Mouse (Mus musculus): Measurements from ENCODE around the gene Lypd6.

Lypd6 gene

GRCm38 (mm10) chr2:50066246-50066967, at the start of gene Lypd6:
Gene Lypd6 (plus strand): TSS chr2:50066429.
- in situ Hi-C loops (cut with MboI; ENCODE audit: low sequenced_read_pairs): no loop called here

- in situ Hi-C loops (cut with MboI; ENCODE audit: low sequenced_read_pairs): no loop called here
Measured at GRCm38 (mm10) chr2:50019477-50019876, 46.8 kb upstream of the Lypd6 start.

GRCm38 (mm10) chr2:50025549-50025948, 40.7 kb upstream of the Lypd6 start:
- in situ Hi-C loops (cut with MboI; ENCODE audit: low sequenced_read_pairs): no loop called here

- in situ Hi-C loops (cut with MboI; ENCODE audit: low sequenced_read_pairs): no loop called here
Measured at GRCm38 (mm10) chr2:50028930-50029329, 37.3 kb upstream of the Lypd6 start.

- in situ Hi-C loops (cut with MboI; ENCODE audit: low sequenced_read_pairs): no loop called here
Measured at GRCm38 (mm10) chr2:50044170-50044870, 21.9 kb upstream of the Lypd6 start.

GRCm38 (mm10) chr2:50044871-50045470, 21.3 kb upstream of the Lypd6 start:
- in situ Hi-C loops (cut with MboI; ENCODE audit: low sequenced_read_pairs): no loop called here

- in situ Hi-C loops (cut with MboI; ENCODE audit: low sequenced_read_pairs): no loop called here
Measured at GRCm38 (mm10) chr2:50045841-50046240, 20.4 kb upstream of the Lypd6 start.

- in situ Hi-C loops (cut with MboI; ENCODE audit: low sequenced_read_pairs): no loop called here
Measured at GRCm38 (mm10) chr2:50048442-50048841, 17.8 kb upstream of the Lypd6 start.

GRCm38 (mm10) chr2:50053893-50054292, 12.3 kb upstream of the Lypd6 start:
- in situ Hi-C loops (cut with MboI; ENCODE audit: low sequenced_read_pairs): no loop called here

- in situ Hi-C loops (cut with MboI; ENCODE audit: low sequenced_read_pairs): no loop called here
Measured at GRCm38 (mm10) chr2:50065902-50066245, 355 bp upstream of the Lypd6 start.

- in situ Hi-C loops (cut with MboI; ENCODE audit: low sequenced_read_pairs): no loop called here
Measured at GRCm38 (mm10) chr2:50066968-50067315, 713 bp downstream of the Lypd6 start.

- in situ Hi-C loops (cut with MboI; ENCODE audit: low sequenced_read_pairs): no loop called here
Measured at GRCm38 (mm10) chr2:50069571-50070295, 3.5 kb downstream of the Lypd6 start.

- in situ Hi-C loops (cut with MboI; ENCODE audit: low sequenced_read_pairs): no loop called here
Measured at GRCm38 (mm10) chr2:50072158-50072557, 5.9 kb downstream of the Lypd6 start.

GRCm38 (mm10) chr2:50084746-50085145, 18.5 kb downstream of the Lypd6 start:
- in situ Hi-C loops (cut with MboI; ENCODE audit: low sequenced_read_pairs): no loop called here

GRCm38 (mm10) chr2:50087761-50088160, 21.5 kb downstream of the Lypd6 start:
- in situ Hi-C loops (cut with MboI; ENCODE audit: low sequenced_read_pairs): no loop called here

- in situ Hi-C loops (cut with MboI; ENCODE audit: low sequenced_read_pairs): no loop called here
Measured at GRCm38 (mm10) chr2:50096336-50096735, 30.1 kb downstream of the Lypd6 start.

GRCm38 (mm10) chr2:50100364-50101151, 34.3 kb downstream of the Lypd6 start:
- in situ Hi-C loops (cut with MboI; ENCODE audit: low sequenced_read_pairs): no loop called here

- in situ Hi-C loops (cut with MboI; ENCODE audit: low sequenced_read_pairs): no loop called here
Measured at GRCm38 (mm10) chr2:50101152-50101450, 34.9 kb downstream of the Lypd6 start.

- in situ Hi-C loops (cut with MboI; ENCODE audit: low sequenced_read_pairs): no loop called here
Measured at GRCm38 (mm10) chr2:50103850-50104503, 37.7 kb downstream of the Lypd6 start.

GRCm38 (mm10) chr2:50105590-50105989, 39.4 kb downstream of the Lypd6 start:
- in situ Hi-C loops (cut with MboI; ENCODE audit: low sequenced_read_pairs): no loop called here

Measured in CH12F3 (cell line).